Mouse (Mus musculus) thymus, adult 2 months (tissue): ENCODE measurements around the gene Lmtk2.

Source experiments
- CTCF ChIP-seq: fragments of 200-500 bp; IDR thresholded peaks from 2 replicates; pipeline ENCODE4 v1.5.1; 2012; ENCODE audit warnings: mild to moderate bottlenecking, control low read depth, low read length, moderate library complexity, borderline replicate concordance; ENCODE audit not compliant: control insufficient read depth, poor library complexity, insufficient read depth; ENCODE audit errors: extremely low read depth
- POLR2A ChIP-seq: fragments of 200-500 bp; IDR thresholded peaks from 2 replicates; pipeline ENCODE4 v1.6.1; 2012; ENCODE audit warnings: mild to moderate bottlenecking, low read length, control low read depth, moderate library complexity; ENCODE audit not compliant: control insufficient read depth, poor library complexity, insufficient read depth; ENCODE audit errors: extremely low read depth

DNA sequence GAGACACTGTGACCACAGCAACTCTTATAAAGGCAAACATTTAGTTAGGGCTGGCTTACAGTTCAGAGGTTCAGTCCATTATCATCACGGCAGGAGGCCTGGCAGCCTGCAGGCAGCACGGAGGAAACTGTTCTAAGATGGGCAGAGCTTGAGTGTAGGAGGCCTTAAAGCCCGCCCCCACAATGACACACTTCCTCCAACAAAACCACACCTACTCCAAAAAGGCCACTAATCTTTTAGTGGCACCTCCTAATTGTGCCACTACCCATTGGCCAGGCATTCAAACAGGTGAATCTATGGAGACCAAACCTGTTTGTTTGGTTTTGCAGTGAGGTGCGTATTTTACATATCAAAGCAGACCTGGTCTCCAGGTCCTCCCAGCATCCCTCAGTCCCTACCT is 16.0 kb upstream of the Lmtk2 start:
- TF ChIP-seq CTCF (no peak), POLR2A (no peak)
